Mouse (Mus musculus) heart, embryonic 10.5 days (tissue): ENCODE results near the gene Hltf. TPM values are rescaled to one million over a fixed set of nuclear protein-coding genes. Genes with fewer than 3 reads are reported as not detected.
"Not testable (repeated sequence)": the region's sequence is repeated elsewhere in the genome, so short reads cannot be mapped to it uniquely, and the experiment has no call there.

Experiments
- DNase-seq: peaks from one replicate; pipeline ENCODE4 v3.0.0-alpha.2; 2017; ENCODE audit warnings: low spot score
- H3K27ac ChIP-seq: fragments of 300-500 bp; sonication (generic); 2 replicates; pipeline ENCODE4 v1.5.1; 2016; ENCODE audit warnings: mild to moderate bottlenecking
- H3K27me3 ChIP-seq: fragments of 300-500 bp; sonication (generic); 2 replicates; pipeline ENCODE4 v1.6.1; 2016; ENCODE audit warnings: mild to moderate bottlenecking; ENCODE audit not compliant: poor library complexity, insufficient read depth, severe bottlenecking
- H3K36me3 ChIP-seq: fragments of 300-500 bp; sonication (generic); 2 replicates; pipeline ENCODE4 v1.6.1; 2016; ENCODE audit warnings: mild to moderate bottlenecking, moderate library complexity
- H3K4me1 ChIP-seq: fragments of 300-500 bp; sonication (generic); 2 replicates; pipeline ENCODE4 v1.6.1; 2016; ENCODE audit warnings: mild to moderate bottlenecking
- H3K4me3 ChIP-seq: fragments of 300-500 bp; sonication (generic); 2 replicates; pipeline ENCODE4 v1.5.1; 2016; ENCODE audit warnings: mild to moderate bottlenecking, moderate library complexity
- H3K9me3 ChIP-seq: fragments of 300-500 bp; sonication (generic); 2 replicates; pipeline ENCODE4 v1.6.1; 2016; ENCODE audit warnings: mild to moderate bottlenecking, moderate library complexity
- WGBS: fragments of 180-500 bp; shearing (Covaris S2); methylation state at CpG from one replicate; pipeline ENCODE4 v1.1.7; 2016; 5-methylcytosine and 5-hydroxymethylcytosine counted together
- polyA plus RNA-seq: library from polyadenylated mRNA; unstranded; fragments of >200 nt; fragmentation: Nextera tagmentation; extraction: Ambion mirVana; gene quantifications from 2 replicates; pipeline ENCODE4 v1.2.1, GENCODE M21; 2016

The Hltf gene
- polyA plus RNA-seq, 1 experiment from 2014 or later = 15.7 TPM

- no peak for DNase-seq
- no peaks in the 10 kb centered on the region for H3K9me3 ChIP-seq
- no peak overlapping the region for H3K27ac ChIP-seq
- H3K4me1 ChIP-seq = no peaks in the 10 kb centered on the region
- no peak overlapping the region for H3K4me3 ChIP-seq
- no peaks in the 10 kb centered on the region for H3K27me3 ChIP-seq
- 76% methylated on average over 4 of the region's 4 CpGs for WGBS
- peaks cover 52% of the 10 kb centered on the region for H3K36me3 ChIP-seq
Measured at GRCm38 (mm10) chr3:20119686-20120244, 62.2 kb downstream of the Hltf start.

- not testable (repeated sequence) for H3K27me3 ChIP-seq, DNase-seq, H3K9me3 ChIP-seq, H3K27ac ChIP-seq, H3K4me1 ChIP-seq, H3K4me3 ChIP-seq
- H3K36me3 ChIP-seq = peaks cover 68% of the 10 kb centered on the region
- 84% methylated on average over 5 of the region's 5 CpGs for WGBS
Measured at GRCm38 (mm10) chr3:20121582-20121981, 64.0 kb downstream of the Hltf start.

GRCm38 (mm10) chr3:20125604-20126003 lies 68.0 kb downstream of the Hltf start:
- H3K27ac ChIP-seq = no peak overlapping the region
- H3K4me3 ChIP-seq = no peak overlapping the region
- H3K4me1 ChIP-seq = peaks cover 5% of the 10 kb centered on the region
- no peaks in the 10 kb centered on the region for H3K9me3 ChIP-seq
- peaks cover 88% of the 10 kb centered on the region for H3K36me3 ChIP-seq
- DNase-seq = no peak
- WGBS = 91% methylated on average over 5 of the region's 5 CpGs
- no peaks in the 10 kb centered on the region for H3K27me3 ChIP-seq

GRCm38 (mm10) chr3:20127047-20127595 lies 69.5 kb downstream of the Hltf start:
- no peaks in the 10 kb centered on the region for H3K9me3 ChIP-seq
- no peak overlapping the region for H3K4me3 ChIP-seq
- H3K27ac ChIP-seq = no peak overlapping the region
- 77% methylated on average over 2 of the region's 2 CpGs for WGBS
- peaks cover 16% of the 10 kb centered on the region for H3K4me1 ChIP-seq
- no peaks in the 10 kb centered on the region for H3K27me3 ChIP-seq
- no peak for DNase-seq
- peaks cover 90% of the 10 kb centered on the region for H3K36me3 ChIP-seq

- no peaks in the 10 kb centered on the region for H3K9me3 ChIP-seq
- no peak overlapping the region for H3K4me3 ChIP-seq
- 92% methylated on average over 5 of the region's 5 CpGs for WGBS
- no peak overlapping the region for H3K27ac ChIP-seq
- DNase-seq = no peak
- peaks cover 90% of the 10 kb centered on the region for H3K36me3 ChIP-seq
- peaks cover 27% of the 10 kb centered on the region for H3K4me1 ChIP-seq
- H3K27me3 ChIP-seq = no peaks in the 10 kb centered on the region
Measured at GRCm38 (mm10) chr3:20129491-20129890, 71.9 kb downstream of the Hltf start.

DNA sequence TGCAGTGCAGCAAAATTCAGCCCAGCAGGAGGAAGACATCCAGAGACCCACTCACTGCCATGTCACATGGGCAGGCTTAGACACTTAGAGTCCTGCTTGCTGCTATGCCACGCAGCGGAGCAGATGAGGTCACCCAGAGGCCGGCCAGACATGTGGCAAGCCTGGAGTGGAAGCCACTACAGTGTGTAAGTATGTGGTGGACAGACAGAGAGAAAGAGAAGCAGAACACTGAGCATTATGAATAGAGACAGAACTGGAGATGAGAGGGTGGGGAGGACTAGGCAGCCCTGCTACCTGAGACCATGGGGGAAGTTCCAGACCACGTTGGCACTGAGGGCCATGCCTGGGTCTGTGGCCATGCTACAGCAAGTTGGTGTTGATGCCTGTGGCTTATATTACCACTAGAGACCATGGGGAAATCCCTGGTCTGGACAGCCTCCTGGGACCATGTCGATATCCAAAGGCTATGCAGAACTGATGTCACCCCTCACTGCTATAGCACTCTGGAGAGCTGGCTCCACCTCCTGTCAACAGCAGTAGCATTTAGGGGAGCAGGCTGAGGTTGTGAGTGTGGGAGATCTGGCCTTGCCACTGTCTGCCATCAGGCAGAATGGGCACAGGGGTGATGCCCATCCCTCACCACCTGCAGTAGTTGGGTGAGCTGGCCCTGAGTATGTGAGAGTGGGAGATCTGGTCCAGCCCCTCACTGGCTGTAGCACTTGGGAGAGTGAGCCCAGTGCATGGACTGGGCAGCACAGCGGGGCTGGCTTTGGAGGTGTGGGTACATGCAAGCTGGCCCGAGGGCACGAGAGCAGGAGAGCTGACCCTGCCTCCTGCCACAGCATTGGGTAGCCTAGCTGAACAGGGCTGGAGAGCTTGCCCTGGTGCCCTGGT lies 73.1 kb downstream of the Hltf start:
- no peak overlapping the region for H3K4me3 ChIP-seq
- H3K27me3 ChIP-seq = no peaks in the 10 kb centered on the region
- WGBS = 63% methylated on average over 8 of the region's 8 CpGs
- no peaks in the 10 kb centered on the region for H3K9me3 ChIP-seq
- DNase-seq = no peak
- peaks cover 37% of the 10 kb centered on the region for H3K4me1 ChIP-seq
- H3K36me3 ChIP-seq = peaks cover 89% of the 10 kb centered on the region
- peak overlapping the region; percentile 75 for H3K27ac ChIP-seq

DNA sequence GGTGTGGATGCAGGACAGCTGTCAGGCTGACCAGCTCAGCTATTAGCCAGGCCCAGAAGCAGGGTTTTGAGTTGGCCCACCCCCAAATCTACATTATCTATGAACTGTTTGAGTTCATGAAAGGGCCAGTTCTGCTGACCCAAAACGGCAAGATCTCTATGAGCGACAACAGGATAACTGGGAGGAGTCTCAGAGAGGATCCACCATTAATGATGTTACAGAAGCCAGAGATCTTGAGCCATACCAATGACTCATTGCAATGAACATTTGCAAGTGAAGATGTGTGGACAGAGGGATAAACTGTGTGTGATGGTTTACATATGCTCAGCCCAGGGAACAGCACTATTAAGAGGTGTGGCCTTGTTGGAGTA lies 73.7 kb downstream of the Hltf start:
- Histone ChIP-seq H3K4me3 (no peak overlapping the region), H3K36me3 (peaks cover 91% of the 10 kb centered on the region), H3K9me3 (no peaks in the 10 kb centered on the region), H3K27ac (peak overlapping the region; percentile 75), H3K4me1 (peaks cover 41% of the 10 kb centered on the region), H3K27me3 (no peaks in the 10 kb centered on the region)
- 78% methylated on average over 2 of the region's 2 CpGs for WGBS
- DNase-seq = no peak

DNA sequence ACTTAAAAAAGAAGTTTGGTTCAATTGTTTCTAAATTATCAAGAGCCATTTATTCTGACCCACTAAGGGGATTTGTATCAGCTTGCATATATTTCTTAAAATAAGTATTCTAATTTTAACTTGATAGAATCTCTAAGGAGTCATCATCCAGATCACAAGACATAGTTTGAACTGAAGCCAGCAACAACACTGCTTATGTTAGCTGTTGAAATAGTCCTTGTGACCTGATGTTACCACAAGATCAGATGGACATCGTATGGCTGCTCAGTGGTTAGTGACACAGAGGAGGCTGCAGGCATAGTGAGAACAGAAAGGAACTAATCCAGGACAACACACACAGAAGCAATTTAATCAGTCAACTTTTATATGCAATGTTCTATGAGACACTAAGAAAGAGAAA lies 75.1 kb downstream of the Hltf start:
- peaks cover 91% of the 10 kb centered on the region for H3K36me3 ChIP-seq
- no peak for DNase-seq
- H3K27ac ChIP-seq = no peak overlapping the region; the same call in 1 of the 2 replicates
- no peak overlapping the region for H3K4me3 ChIP-seq
- H3K27me3 ChIP-seq = no peaks in the 10 kb centered on the region
- 86% methylated on average over 1 of the region's 1 CpGs for WGBS
- peaks cover 47% of the 10 kb centered on the region for H3K4me1 ChIP-seq
- H3K9me3 ChIP-seq = no peaks in the 10 kb centered on the region

- Histone ChIP-seq H3K36me3 (peaks cover 90% of the 10 kb centered on the region), H3K4me1 (peaks cover 47% of the 10 kb centered on the region), H3K9me3 (no peaks in the 10 kb centered on the region), H3K27me3 (no peaks in the 10 kb centered on the region), H3K4me3 (no peak overlapping the region), H3K27ac (0 out of 2 replicates have a peak overlapping the region, but pooled peaks have one; percentile 37)
- no peak for DNase-seq
- 57% methylated on average over 1 of the region's 1 CpGs for WGBS
Measured at GRCm38 (mm10) chr3:20133745-20134144, 76.1 kb downstream of the Hltf start.

DNA sequence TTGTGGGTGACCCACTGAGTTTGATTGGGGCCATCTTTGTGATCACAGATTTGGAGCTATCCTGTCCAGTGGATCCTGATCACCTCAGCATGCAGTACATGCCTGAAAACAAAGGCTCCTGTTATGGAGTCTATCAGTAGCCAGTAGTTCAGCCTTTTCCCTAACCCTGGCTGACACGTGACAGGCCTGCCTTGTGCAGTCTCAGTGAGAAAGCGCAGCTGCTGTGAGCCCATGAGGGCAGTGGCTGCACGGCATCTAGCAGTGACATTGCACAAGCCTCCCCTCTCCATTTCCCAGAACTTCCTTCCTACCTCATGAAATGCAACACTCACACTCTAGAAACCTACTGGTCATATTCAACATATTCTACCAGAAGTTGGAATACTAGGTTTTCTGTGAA lies 76.9 kb downstream of the Hltf start:
- Histone ChIP-seq H3K36me3 (peaks cover 90% of the 10 kb centered on the region), H3K27ac (peak overlapping the region; percentile 37; the same call in 1 of the 2 replicates), H3K4me3 (no peak overlapping the region), H3K27me3 (no peaks in the 10 kb centered on the region), H3K9me3 (no peaks in the 10 kb centered on the region), H3K4me1 (peaks cover 47% of the 10 kb centered on the region)
- no peak for DNase-seq
- 45% methylated on average over 3 of the region's 3 CpGs for WGBS

GRCm38 (mm10) chr3:20136868-20137581 lies 79.4 kb downstream of the Hltf start:
- DNase-seq = no peak
- Histone ChIP-seq H3K4me1 (peaks cover 39% of the 10 kb centered on the region), H3K27ac (peak overlapping the region; percentile 48; the same call in 1 of the 2 replicates), H3K4me3 (no peak overlapping the region), H3K9me3 (no peaks in the 10 kb centered on the region), H3K36me3 (peaks cover 87% of the 10 kb centered on the region), H3K27me3 (no peaks in the 10 kb centered on the region)
- 80% methylated on average over 9 of the region's 9 CpGs for WGBS

GRCm38 (mm10) chr3:20141240-20141639 lies 83.6 kb downstream of the Hltf start:
- no peak for DNase-seq
- H3K36me3 ChIP-seq = peaks cover 65% of the 10 kb centered on the region
- H3K9me3 ChIP-seq = no peaks in the 10 kb centered on the region
- H3K4me1 ChIP-seq = peaks cover 42% of the 10 kb centered on the region
- peak overlapping the region; percentile 80 for H3K27ac ChIP-seq
- H3K27me3 ChIP-seq = no peaks in the 10 kb centered on the region
- H3K4me3 ChIP-seq = no peak overlapping the region

- H3K9me3 ChIP-seq = no peaks in the 10 kb centered on the region
- peak overlapping the region; percentile 80 for H3K27ac ChIP-seq
- 7% methylated on average over 1 of the region's 1 CpGs for WGBS
- no peaks in the 10 kb centered on the region for H3K27me3 ChIP-seq
- DNase-seq = no peak
- no peak overlapping the region for H3K4me3 ChIP-seq
- peaks cover 62% of the 10 kb centered on the region for H3K36me3 ChIP-seq
- H3K4me1 ChIP-seq = peaks cover 43% of the 10 kb centered on the region
Measured at GRCm38 (mm10) chr3:20141679-20142078, 84.1 kb downstream of the Hltf start.
